Comparison of ENCODE assay signal across 17 mouse cellular contexts in genomic region chr3:138001865-138002264, GRCm38 (mm10). TPM values are rescaled to one million over a fixed set of nuclear protein-coding genes. Genes with fewer than 3 reads are reported as not detected.
DNase-seq lines count a peak whose midpoint lies in the region; ATAC-seq and TF ChIP-seq lines count a peak whose summit lies in the region.
"Had no signal": no experiment of that assay in that cellular context is flagged by ENCODE, and none has a peak within 500 bp of the region (broad histone marks: within the 10 kb centered on the region; RNA-seq: fewer than 3 reads in every experiment).

No protein-coding gene starts in this region.

- no peaks in the 10 kb centered on the region; the same call in 1 of the 2 replicates for H3K79me2 ChIP-seq in heart, adult 2 months (replicated peaks; ENCODE audit: control insufficient read depth, insufficient read depth, low read length)

- no peaks in the 10 kb centered on the region for H3K27me3 ChIP-seq in heart, embryonic 12.5 days (replicated peaks)
- H3K27me3 ChIP-seq in heart, adult 2 months (ENCODE audit: control insufficient read depth, insufficient read depth, low read length): no peaks in the 10 kb centered on the region
- no peaks in the 10 kb centered on the region for H3K27me3 ChIP-seq in liver, embryonic 12.5 days (replicated peaks)
- H3K27me3 ChIP-seq: forebrain, embryonic 13.5 days; hindbrain, embryonic 15.5 days; liver, embryonic 13.5 days; stomach, embryonic 15.5 days had no signal

- 52% methylated on average over 4 of the region's 4 CpGs for WGBS in heart, embryonic 12.5 days
- WGBS in heart, adult 2 months: 59% methylated on average over 4 of the region's 4 CpGs
- 51% methylated on average over 4 of the region's 4 CpGs for WGBS in liver, embryonic 12.5 days (ENCODE audit: insufficient replicate concordance)

- DNase-seq in heart, adult 2 months: no peak
- peak; percentile 48 for DNase-seq in lung, postnatal 25 days (ENCODE audit: low spot score)
- no peak for DNase-seq in lung, postnatal 4 days
- peak; percentile 60 for DNase-seq in induced T-regulatory cell, adult 2 months (ENCODE audit: low read depth)
- DNase-seq in gastrocnemius, postnatal 10 days: no peak
- DNase-seq: cerebellum, postnatal 10 days; kidney, adult 8-10 months; kidney, postnatal 36 days; layer of hippocampus, adult 9-11 months; liver, embryonic 13.5 days; spleen, adult 18-20 months had no signal

- peak overlapping the region; percentile 87 for H3K27ac ChIP-seq in heart, embryonic 12.5 days (ENCODE audit: poor library complexity, severe bottlenecking)
- no peak overlapping the region for H3K27ac ChIP-seq in heart, adult 2 months
- H3K27ac ChIP-seq in liver, embryonic 12.5 days: no peak overlapping the region
- H3K27ac ChIP-seq: forebrain, embryonic 13.5 days; hindbrain, embryonic 15.5 days; liver, embryonic 13.5 days; stomach, embryonic 15.5 days had no signal

- TF ChIP-seq CTCF in heart, adult 2 months (IDR thresholded peaks at IDR 0.05): no peak

- H3K4me1 ChIP-seq in heart, embryonic 12.5 days (replicated peaks): peaks cover 50% of the 10 kb centered on the region
- no peaks in the 10 kb centered on the region; the same call in 1 of the 2 replicates for H3K4me1 ChIP-seq in heart, adult 2 months (ENCODE audit: control insufficient read depth, insufficient read depth, low read length)
- no peaks in the 10 kb centered on the region for H3K4me1 ChIP-seq in liver, embryonic 12.5 days
- H3K4me1 ChIP-seq: hindbrain, embryonic 15.5 days; stomach, embryonic 15.5 days had no signal

- no peak for TF ChIP-seq POLR2A in heart, adult 2 months (IDR thresholded peaks at IDR 0.05; ENCODE audit: insufficient read depth, low read depth, low read length)

- ATAC-seq in heart, embryonic 12.5 days (ENCODE audit: insufficient number of reproducible peaks, low FRiP score): no peak
- 0 out of 2 replicates have a peak, but pooled peaks have one; percentile 2 for ATAC-seq in megakaryocyte-erythroid progenitor cell, adult 5-6 weeks (replicated peaks; ENCODE audit: low FRiP score, low TSS enrichment, poor library complexity, severe bottlenecking)
- ATAC-seq in liver, embryonic 12.5 days: no peak
- ATAC-seq: forebrain, embryonic 13.5 days had no signal

- no peak overlapping the region for H3K9ac ChIP-seq in heart, embryonic 12.5 days
- no peak overlapping the region for H3K9ac ChIP-seq in heart, adult 2 months (ENCODE audit: low read depth, low read length)
- H3K9ac ChIP-seq in liver, embryonic 12.5 days: no peak overlapping the region
- H3K9ac ChIP-seq: forebrain, embryonic 13.5 days; hindbrain, embryonic 15.5 days; liver, embryonic 13.5 days; stomach, embryonic 15.5 days had no signal

- peaks cover 9% of the 10 kb centered on the region for H3K9me3 ChIP-seq in heart, embryonic 12.5 days (replicated peaks)
- H3K9me3 ChIP-seq in liver, embryonic 12.5 days (replicated peaks): no peaks in the 10 kb centered on the region
- H3K9me3 ChIP-seq: hindbrain, embryonic 15.5 days; liver, embryonic 13.5 days; stomach, embryonic 15.5 days had no signal

- H3K4me2 ChIP-seq in heart, embryonic 12.5 days: peak overlapping the region; percentile 59
- H3K4me2 ChIP-seq in liver, embryonic 12.5 days: no peak overlapping the region
- H3K4me2 ChIP-seq: forebrain, embryonic 13.5 days; hindbrain, embryonic 15.5 days; liver, embryonic 13.5 days; stomach, embryonic 15.5 days had no signal

- TF ChIP-seq EP300 in heart, adult 2 months (IDR thresholded peaks at IDR 0.05; ENCODE audit: insufficient read depth, low read depth, low read length): no peak

- H3K4me3 ChIP-seq in heart, embryonic 12.5 days: no peak overlapping the region
- no peak overlapping the region for H3K4me3 ChIP-seq in heart, adult 2 months
- no peak overlapping the region for H3K4me3 ChIP-seq in liver, embryonic 12.5 days
- H3K4me3 ChIP-seq: forebrain, embryonic 13.5 days; hindbrain, embryonic 15.5 days; liver, embryonic 13.5 days; stomach, embryonic 15.5 days had no signal

- peaks cover 9% of the 10 kb centered on the region; the same call in 1 of the 2 replicates for H3K36me3 ChIP-seq in heart, embryonic 12.5 days
- H3K36me3 ChIP-seq in heart, adult 2 months (ENCODE audit: control insufficient read depth, insufficient read depth, low read length): no peaks in the 10 kb centered on the region
- no peaks in the 10 kb centered on the region for H3K36me3 ChIP-seq in liver, embryonic 12.5 days
- H3K36me3 ChIP-seq: hindbrain, embryonic 15.5 days; liver, embryonic 13.5 days; stomach, embryonic 15.5 days had no signal

- intact Hi-C loops in heart, adult 2 months (cut with DNase I): no loop called here

RNA-seq across cellular contexts. Expression of gene Dapp1, which starts 20.5 kb away (rescaled TPM):
- 14.8 and 15.1 TPM in 2 replicates for polyA plus RNA-seq in heart, embryonic 12.5 days (2016; fragmentation: Nextera tagmentation; extraction: Ambion mirVana)
- total RNA-seq in heart, adult 2 months (2021): 1 to 10 TPM; 5.0 to 6.9 TPM
- polyA plus RNA-seq in heart, adult 2 months (2012; rRNA removed): 4.0 and 5.2 TPM in 2 replicates
- total RNA-seq in megakaryocyte-erythroid progenitor cell, adult 5-6 weeks (2014; fragmentation: Nextera tagmentation): 82.8 and 108 TPM in 2 replicates
- total RNA-seq in megakaryocyte-erythroid progenitor cell, adult 5-6 weeks (2017): 110 and 171 TPM in 2 replicates
- 22.0 and 22.7 TPM in 2 replicates for polyA plus RNA-seq in liver, embryonic 12.5 days (2016; fragmentation: Nextera tagmentation; extraction: Ambion mirVana)
- total RNA-seq in gastrocnemius, postnatal 10 days (2021): 1 to 10 TPM in 1 of 2 experiments, under 1 TPM in 1; 0.89 to 2.0 TPM

Comparison
In these comparisons a context has a peak if more than half of its experiments do, and no peak if none do; other contexts are left out.
1. DNase-seq: peak in lung, postnatal 25 days (single experiment) and induced T-regulatory cell, adult 2 months (single experiment); none in heart, adult 2 months (0 of 2), lung, postnatal 4 days (0 of 2) and gastrocnemius, postnatal 10 days (single experiment).
2. RNA of gene Dapp1, which starts 20.5 kb away (total RNA-seq): 82.8 to 171 TPM in megakaryocyte-erythroid progenitor cell, adult 5-6 weeks; 5.0 to 6.9 TPM in heart, adult 2 months and 0.89 to 2.0 TPM in gastrocnemius, postnatal 10 days; every median in the first group is over 10 times any median in the second.